Mouse (Mus musculus): ENCODE data around the gene Serpina5. TPM values are rescaled to one million over a fixed set of nuclear protein-coding genes. Genes with fewer than 3 reads are reported as not detected.

The Serpina5 gene
- polyA plus RNA-seq, 1 experiment from 2014 or later: 0.08 TPM

- Histone ChIP-seq H3K9ac (no peak within 1 kb of the TSS), H3K27me3 (no peaks in the 10 kb centered on the region), H3K4me3 (replicated peaks) (no peak within 1 kb of the TSS), H3K4me2 (no peak within 1 kb of the TSS), H3K27ac (replicated peaks) (no peak within 1 kb of the TSS), H3K36me3 (replicated peaks) (no peaks in the 10 kb centered on the region), H3K9me3 (replicated peaks) (no peaks in the 10 kb centered on the region), H3K4me1 (replicated peaks) (no peaks in the 10 kb centered on the region)
- WGBS (ENCODE audit: insufficient replicate concordance): 46% methylated on average over 5 of the region's 5 CpGs
- no peak for ATAC-seq (ENCODE audit: insufficient read depth)
Measured at GRCm38 (mm10) chr12:104127696-104128095, 26.8 kb downstream of the Serpina5 start, which contains the start of gene Serpina3b. TSS of gene Serpina3b (plus strand) at chr12:104127996.

GRCm38 (mm10) chr12:104131041-104131440 is 30.1 kb downstream of the Serpina5 start:
- Histone ChIP-seq H3K27me3 (no peaks in the 10 kb centered on the region), H3K4me3 (replicated peaks) (no peak overlapping the region), H3K4me1 (replicated peaks) (no peaks in the 10 kb centered on the region), H3K4me2 (no peak overlapping the region), H3K36me3 (replicated peaks) (no peaks in the 10 kb centered on the region), H3K9me3 (replicated peaks) (no peaks in the 10 kb centered on the region), H3K27ac (replicated peaks) (no peak overlapping the region), H3K9ac (no peak overlapping the region)
- no peak for ATAC-seq (ENCODE audit: insufficient read depth)

- no peak overlapping the region for H3K4me3 ChIP-seq (replicated peaks)
- no peaks in the 10 kb centered on the region for H3K9me3 ChIP-seq (replicated peaks)
- H3K27me3 ChIP-seq: no peaks in the 10 kb centered on the region
- WGBS (ENCODE audit: insufficient replicate concordance): 48% methylated on average over 2 of the region's 2 CpGs
- no peak for ATAC-seq (ENCODE audit: insufficient read depth)
- H3K4me2 ChIP-seq: no peak overlapping the region
- no peaks in the 10 kb centered on the region for H3K36me3 ChIP-seq (replicated peaks)
- H3K9ac ChIP-seq: no peak overlapping the region
- H3K4me1 ChIP-seq (replicated peaks): no peaks in the 10 kb centered on the region
- H3K27ac ChIP-seq (replicated peaks): no peak overlapping the region
Measured at GRCm38 (mm10) chr12:104138216-104138615, 37.3 kb downstream of the Serpina5 start.

- Histone ChIP-seq H3K4me2 (no peak overlapping the region), H3K27me3 (no peaks in the 10 kb centered on the region), H3K4me3 (replicated peaks) (no peak overlapping the region), H3K36me3 (replicated peaks) (no peaks in the 10 kb centered on the region), H3K9me3 (replicated peaks) (no peaks in the 10 kb centered on the region), H3K4me1 (replicated peaks) (no peaks in the 10 kb centered on the region), H3K9ac (no peak overlapping the region), H3K27ac (replicated peaks) (no peak overlapping the region)
- 62% methylated on average over 4 of the region's 4 CpGs for WGBS (ENCODE audit: insufficient replicate concordance)
- no peak for ATAC-seq (ENCODE audit: insufficient read depth)
Measured at GRCm38 (mm10) chr12:104140543-104141103, 39.7 kb downstream of the Serpina5 start.

- Histone ChIP-seq H3K9me3 (replicated peaks) (no peaks in the 10 kb centered on the region), H3K27me3 (no peaks in the 10 kb centered on the region), H3K4me1 (replicated peaks) (no peaks in the 10 kb centered on the region), H3K4me2 (no peak overlapping the region), H3K36me3 (replicated peaks) (no peaks in the 10 kb centered on the region), H3K4me3 (replicated peaks) (no peak overlapping the region), H3K9ac (no peak overlapping the region), H3K27ac (replicated peaks) (no peak overlapping the region)
- WGBS (ENCODE audit: insufficient replicate concordance): 47% methylated on average over 1 of the region's 1 CpGs
- ATAC-seq (ENCODE audit: insufficient read depth): no peak
Measured at GRCm38 (mm10) chr12:104141506-104141905, 40.6 kb downstream of the Serpina5 start.

- no peak overlapping the region for H3K27ac ChIP-seq (replicated peaks)
- H3K36me3 ChIP-seq (replicated peaks): no peaks in the 10 kb centered on the region
- no peaks in the 10 kb centered on the region for H3K9me3 ChIP-seq (replicated peaks)
- H3K4me2 ChIP-seq: no peak overlapping the region
- H3K27me3 ChIP-seq: no peaks in the 10 kb centered on the region
- no peaks in the 10 kb centered on the region for H3K4me1 ChIP-seq (replicated peaks)
- no peak overlapping the region for H3K4me3 ChIP-seq (replicated peaks)
- 19% methylated on average over 1 of the region's 1 CpGs for WGBS (ENCODE audit: insufficient replicate concordance)
- H3K9ac ChIP-seq: no peak overlapping the region
- no peak for ATAC-seq (ENCODE audit: insufficient read depth)
Measured at GRCm38 (mm10) chr12:104142427-104142826, 41.5 kb downstream of the Serpina5 start.

GRCm38 (mm10) chr12:104143286-104143685 is 42.4 kb downstream of the Serpina5 start:
- Histone ChIP-seq H3K36me3 (replicated peaks) (no peaks in the 10 kb centered on the region), H3K27me3 (no peaks in the 10 kb centered on the region), H3K4me3 (replicated peaks) (no peak overlapping the region), H3K4me1 (replicated peaks) (no peaks in the 10 kb centered on the region), H3K27ac (replicated peaks) (no peak overlapping the region), H3K9ac (no peak overlapping the region), H3K4me2 (no peak overlapping the region), H3K9me3 (replicated peaks) (no peaks in the 10 kb centered on the region)
- ATAC-seq (ENCODE audit: insufficient read depth): no peak
- WGBS (ENCODE audit: insufficient replicate concordance): 40% methylated on average over 1 of the region's 1 CpGs

- no peaks in the 10 kb centered on the region for H3K4me1 ChIP-seq (replicated peaks)
- H3K9ac ChIP-seq: no peak overlapping the region
- H3K27ac ChIP-seq (replicated peaks): no peak overlapping the region
- no peaks in the 10 kb centered on the region for H3K36me3 ChIP-seq (replicated peaks)
- no peak overlapping the region for H3K4me3 ChIP-seq (replicated peaks)
- no peaks in the 10 kb centered on the region for H3K27me3 ChIP-seq
- no peak for ATAC-seq (ENCODE audit: insufficient read depth)
- 38% methylated on average over 2 of the region's 2 CpGs for WGBS (ENCODE audit: insufficient replicate concordance)
- no peak overlapping the region for H3K4me2 ChIP-seq
- H3K9me3 ChIP-seq (replicated peaks): no peaks in the 10 kb centered on the region
Measured at GRCm38 (mm10) chr12:104145571-104145970, 44.7 kb downstream of the Serpina5 start.

GRCm38 (mm10) chr12:104151989-104152388 is 51.1 kb downstream of the Serpina5 start:
- no peak overlapping the region for H3K4me3 ChIP-seq (replicated peaks)
- 55% methylated on average over 2 of the region's 2 CpGs for WGBS (ENCODE audit: insufficient replicate concordance)
- no peak overlapping the region for H3K9ac ChIP-seq
- no peaks in the 10 kb centered on the region for H3K4me1 ChIP-seq (replicated peaks)
- H3K27ac ChIP-seq (replicated peaks): no peak overlapping the region
- H3K4me2 ChIP-seq: no peak overlapping the region
- H3K9me3 ChIP-seq (replicated peaks): no peaks in the 10 kb centered on the region
- ATAC-seq (ENCODE audit: insufficient read depth): no peak
- H3K27me3 ChIP-seq: no peaks in the 10 kb centered on the region
- H3K36me3 ChIP-seq (replicated peaks): no peaks in the 10 kb centered on the region

GRCm38 (mm10) chr12:104153041-104153645 is 52.2 kb downstream of the Serpina5 start:
- Histone ChIP-seq H3K4me3 (replicated peaks) (no peak overlapping the region), H3K36me3 (replicated peaks) (no peaks in the 10 kb centered on the region), H3K27me3 (no peaks in the 10 kb centered on the region), H3K9ac (no peak overlapping the region), H3K4me2 (no peak overlapping the region), H3K27ac (replicated peaks) (no peak overlapping the region), H3K9me3 (replicated peaks) (no peaks in the 10 kb centered on the region), H3K4me1 (replicated peaks) (no peaks in the 10 kb centered on the region)
- 47% methylated on average over 3 of the region's 3 CpGs for WGBS (ENCODE audit: insufficient replicate concordance)
- no peak for ATAC-seq (ENCODE audit: insufficient read depth)

- ATAC-seq (ENCODE audit: insufficient read depth): no peak
- Histone ChIP-seq H3K9ac (no peak within 1 kb of the TSS), H3K4me2 (no peak within 1 kb of the TSS), H3K36me3 (replicated peaks) (no peaks in the 10 kb centered on the region), H3K4me1 (replicated peaks) (no peaks in the 10 kb centered on the region), H3K27ac (replicated peaks) (no peak within 1 kb of the TSS), H3K4me3 (replicated peaks) (no peak within 1 kb of the TSS), H3K27me3 (no peaks in the 10 kb centered on the region), H3K9me3 (replicated peaks) (no peaks in the 10 kb centered on the region)
- 79% methylated on average over 2 of the region's 2 CpGs for WGBS (ENCODE audit: insufficient replicate concordance)
Measured at GRCm38 (mm10) chr12:104153656-104154055, 52.7 kb downstream of the Serpina5 start, which contains the start of gene Serpina3c. TSS of gene Serpina3c (minus strand) at chr12:104153870.
